Mouse (Mus musculus): ENCODE results near the gene Tab1. TPM values are rescaled to one million over a fixed set of nuclear protein-coding genes. Genes with fewer than 3 reads are reported as not detected.

Gene Tab1
- polyA plus RNA-seq, 1 experiment from 2014 or later, result 36.7 TPM

DNA sequence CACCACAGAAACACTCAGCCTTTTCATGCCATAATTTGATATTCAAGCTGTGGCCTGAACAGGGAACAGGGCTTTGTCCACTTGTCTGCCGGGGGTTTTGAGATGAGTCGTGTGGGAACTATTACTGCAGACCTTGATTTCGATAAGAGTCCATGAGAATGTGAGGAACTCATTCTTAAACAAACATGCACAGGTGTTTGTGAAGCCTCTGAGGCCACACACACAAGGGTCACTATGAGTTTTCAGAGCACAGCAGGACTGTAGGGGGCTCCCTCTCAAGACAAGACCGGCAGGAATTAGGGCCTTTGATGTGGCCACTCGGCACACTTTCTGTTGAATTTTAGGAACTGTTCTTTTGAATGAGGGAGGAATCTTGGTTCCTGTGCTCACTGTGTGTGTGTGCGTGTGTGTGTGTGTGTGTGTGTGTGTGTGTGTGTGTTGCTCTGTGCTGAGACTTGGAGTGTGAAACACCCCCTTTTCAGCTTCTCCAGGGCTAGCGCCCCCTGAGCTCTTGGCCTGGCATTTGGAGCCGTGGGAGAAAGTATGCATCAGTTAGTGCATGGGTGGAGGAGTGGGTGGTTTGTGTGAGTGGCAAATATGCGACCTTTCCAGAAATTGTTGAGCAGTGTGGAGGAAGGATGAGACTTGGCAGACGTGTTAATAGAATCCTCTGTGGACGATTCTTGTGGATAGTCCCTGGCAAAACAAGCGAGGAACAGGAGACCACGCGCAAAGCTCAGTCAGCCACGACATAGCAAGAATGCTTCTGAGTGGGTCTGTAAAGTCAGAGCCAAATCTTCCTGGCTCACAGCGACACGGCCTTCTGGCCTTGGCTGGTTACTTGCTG is 5.2 kb downstream of the Tab1 start:
- Histone ChIP-seq H3K27ac (ENCODE audit: low read depth, low read length) (no peak overlapping the region), H3K4me3 (ENCODE audit: low read depth, low read length) (no peak overlapping the region), H3K9me3 (ENCODE audit: control insufficient read depth, low read length) (no peaks in the 10 kb centered on the region), H3K4me1 (replicated peaks; ENCODE audit: control insufficient read depth, insufficient read depth, low read length) (peaks cover 11% of the 10 kb centered on the region), H3K27me3 (ENCODE audit: control insufficient read depth, insufficient read depth, low read length) (no peaks in the 10 kb centered on the region), H3K9ac (ENCODE audit: low read length) (no peak overlapping the region), H3K36me3 (ENCODE audit: control insufficient read depth, insufficient read depth, low read length) (no peaks in the 10 kb centered on the region; the same call in 1 of the 2 replicates), H3K4me2 (ENCODE audit: low read depth, low read length, severe bottlenecking) (no peak overlapping the region)
- no peak for ATAC-seq (replicated peaks; ENCODE audit: low FRiP score)
- whole genome bisulfite sequencing, result 78% methylated on average over 17 of the region's 17 CpGs
- no peak for DNase-seq (ENCODE audit: low spot score)

DNA sequence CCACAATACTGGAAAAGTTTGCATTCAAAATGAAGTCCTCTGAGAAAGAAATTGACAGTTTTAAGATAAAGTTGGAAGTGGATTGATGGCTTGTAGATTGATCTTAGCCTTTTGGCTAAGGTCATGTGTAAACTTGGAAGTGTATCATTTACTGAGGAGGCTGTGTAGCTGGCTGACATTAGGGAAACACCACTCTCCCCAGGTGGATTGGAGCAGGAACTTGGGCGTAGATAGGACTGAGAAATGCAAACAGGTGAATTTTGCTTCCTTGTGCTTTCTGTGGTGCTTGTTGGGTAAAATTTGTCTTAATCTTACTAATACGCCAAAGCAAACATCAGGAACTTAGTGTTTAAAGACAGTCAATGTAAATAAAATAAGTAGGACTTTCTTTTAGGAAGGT is 7.4 kb downstream of the Tab1 start:
- peaks cover 2% of the 10 kb centered on the region; the same call in 1 of the 2 replicates for H3K4me1 ChIP-seq (replicated peaks; ENCODE audit: control insufficient read depth, insufficient read depth, low read length)
- 93% methylated on average over 2 of the region's 2 CpGs for WGBS
- H3K27me3 ChIP-seq (ENCODE audit: control insufficient read depth, insufficient read depth, low read length), result no peaks in the 10 kb centered on the region
- DNase-seq (ENCODE audit: low spot score) (no peak), ATAC-seq (replicated peaks; ENCODE audit: low FRiP score) (no peak)
- no peak overlapping the region for H3K9ac ChIP-seq (ENCODE audit: low read length)
- H3K4me3 ChIP-seq (ENCODE audit: low read depth, low read length), result no peak overlapping the region
- no peaks in the 10 kb centered on the region for H3K9me3 ChIP-seq (ENCODE audit: control insufficient read depth, low read length)
- H3K36me3 ChIP-seq (ENCODE audit: control insufficient read depth, insufficient read depth, low read length), result no peaks in the 10 kb centered on the region; the same call in 1 of the 2 replicates
- no peak overlapping the region for H3K4me2 ChIP-seq (ENCODE audit: low read depth, low read length, severe bottlenecking)
- H3K27ac ChIP-seq (ENCODE audit: low read depth, low read length), result no peak overlapping the region

DNA sequence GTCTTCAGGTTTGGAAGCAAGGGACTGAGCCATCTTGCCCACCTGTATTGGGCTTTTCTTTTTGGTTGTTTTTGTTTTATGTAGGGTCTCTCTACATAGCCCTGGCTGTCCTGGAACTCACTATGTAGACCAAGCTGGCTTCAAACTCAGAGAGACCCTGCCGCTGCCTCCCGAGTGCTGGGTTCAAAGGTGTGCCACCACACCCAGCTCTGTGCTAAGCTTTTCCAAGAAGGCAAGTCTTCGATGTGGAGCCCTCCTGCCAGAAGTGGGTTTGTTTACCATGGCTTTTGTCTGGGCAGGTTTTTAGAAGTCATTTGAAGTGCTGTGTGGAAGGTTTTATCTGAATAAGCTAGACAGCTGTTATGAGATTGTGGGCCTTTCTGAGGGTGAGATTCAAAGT is 8.0 kb downstream of the Tab1 start:
- no peak overlapping the region for H3K9ac ChIP-seq (ENCODE audit: low read length)
- no peak overlapping the region for H3K4me3 ChIP-seq (ENCODE audit: low read depth, low read length)
- H3K4me2 ChIP-seq (ENCODE audit: low read depth, low read length, severe bottlenecking), result no peak overlapping the region
- no peak overlapping the region for H3K27ac ChIP-seq (ENCODE audit: low read depth, low read length)
- no peaks in the 10 kb centered on the region; the same call in 1 of the 2 replicates for H3K36me3 ChIP-seq (ENCODE audit: control insufficient read depth, insufficient read depth, low read length)
- no peak for ATAC-seq (replicated peaks; ENCODE audit: low FRiP score)
- WGBS, result 96% methylated on average over 3 of the region's 3 CpGs
- no peaks in the 10 kb centered on the region for H3K27me3 ChIP-seq (ENCODE audit: control insufficient read depth, insufficient read depth, low read length)
- H3K4me1 ChIP-seq (replicated peaks; ENCODE audit: control insufficient read depth, insufficient read depth, low read length), result peaks cover 2% of the 10 kb centered on the region; the same call in 1 of the 2 replicates
- DNase-seq (ENCODE audit: low spot score), result no peak
- no peaks in the 10 kb centered on the region for H3K9me3 ChIP-seq (ENCODE audit: control insufficient read depth, low read length)

DNA sequence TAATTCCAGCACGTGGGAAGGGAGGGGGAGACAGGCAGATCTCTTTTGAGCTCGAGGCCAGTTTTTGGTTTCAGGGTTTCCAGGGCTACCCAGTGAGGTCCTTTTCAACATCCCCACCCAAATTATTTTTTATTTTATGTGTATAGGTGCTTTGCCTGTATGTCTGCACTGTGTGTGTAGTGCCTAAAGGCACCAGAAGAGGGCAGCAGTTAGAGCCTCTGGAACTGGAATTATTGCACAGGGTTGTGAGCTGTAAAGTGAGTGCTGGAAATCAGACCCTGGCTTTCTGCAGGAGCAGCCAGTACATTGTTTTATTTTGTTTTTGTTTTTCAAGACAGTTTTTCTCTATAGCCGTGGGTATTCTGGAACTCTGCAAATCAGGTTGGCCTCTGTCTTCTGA is 9.2 kb downstream of the Tab1 start:
- H3K9ac ChIP-seq (ENCODE audit: low read length), result no peak overlapping the region
- DNase-seq (ENCODE audit: low spot score) (no peak), ATAC-seq (replicated peaks; ENCODE audit: low FRiP score) (no peak)
- peaks cover 2% of the 10 kb centered on the region; the same call in 1 of the 2 replicates for H3K4me1 ChIP-seq (replicated peaks; ENCODE audit: control insufficient read depth, insufficient read depth, low read length)
- 98% methylated on average over 3 of the region's 3 CpGs for WGBS
- H3K36me3 ChIP-seq (ENCODE audit: control insufficient read depth, insufficient read depth, low read length), result no peaks in the 10 kb centered on the region; the same call in 1 of the 2 replicates
- H3K9me3 ChIP-seq (ENCODE audit: control insufficient read depth, low read length), result no peaks in the 10 kb centered on the region
- no peaks in the 10 kb centered on the region for H3K27me3 ChIP-seq (ENCODE audit: control insufficient read depth, insufficient read depth, low read length)
- H3K27ac ChIP-seq (ENCODE audit: low read depth, low read length), result no peak overlapping the region
- no peak overlapping the region for H3K4me2 ChIP-seq (ENCODE audit: low read depth, low read length, severe bottlenecking)
- no peak overlapping the region for H3K4me3 ChIP-seq (ENCODE audit: low read depth, low read length)

DNA sequence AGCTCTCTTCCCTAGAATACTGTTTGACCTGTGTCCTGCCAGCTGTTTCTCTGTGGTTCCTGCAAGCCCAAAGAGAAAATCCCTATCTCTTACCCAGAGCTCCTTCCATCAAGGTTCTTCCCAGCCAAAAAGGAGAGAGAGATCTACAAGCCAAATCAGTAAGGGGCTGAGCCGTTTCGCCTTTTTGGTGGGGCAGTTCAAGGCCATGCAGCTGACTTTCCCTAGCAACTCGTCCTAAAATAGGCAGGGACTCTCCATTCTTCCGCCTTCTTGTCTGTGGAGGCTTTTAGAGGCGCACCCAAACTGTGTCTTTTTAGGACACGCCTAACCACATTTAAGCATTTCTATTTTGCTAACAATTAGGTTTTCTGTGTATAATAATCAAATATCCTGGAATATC is 10.8 kb downstream of the Tab1 start:
- H3K36me3 ChIP-seq (ENCODE audit: control insufficient read depth, insufficient read depth, low read length), result no peaks in the 10 kb centered on the region; the same call in 1 of the 2 replicates

DNA sequence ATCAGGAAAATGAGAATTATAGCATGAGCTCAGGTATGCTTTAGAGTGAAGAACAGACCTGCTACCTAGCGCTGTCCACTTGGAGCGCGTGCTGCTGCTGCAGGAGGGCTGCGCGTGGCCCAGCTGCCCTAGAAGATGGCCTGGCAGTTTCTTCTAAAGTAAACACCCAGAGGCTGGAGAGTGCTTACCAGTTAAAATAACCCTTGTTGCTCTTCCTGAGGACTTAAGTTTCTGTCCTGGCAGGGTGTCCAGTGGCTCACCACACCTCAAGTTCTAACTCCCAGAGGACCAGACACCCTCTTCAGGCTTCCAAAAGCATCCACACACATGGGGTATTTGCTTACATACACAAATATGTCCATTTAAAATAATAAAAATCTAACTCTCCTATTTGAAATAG is 12.5 kb downstream of the Tab1 start:
- ATAC-seq (replicated peaks; ENCODE audit: low FRiP score) (no peak), DNase-seq (ENCODE audit: low spot score) (no peak)
- no peak overlapping the region for H3K4me3 ChIP-seq (ENCODE audit: low read depth, low read length)
- H3K4me2 ChIP-seq (ENCODE audit: low read depth, low read length, severe bottlenecking), result no peak overlapping the region
- no peaks in the 10 kb centered on the region for H3K27me3 ChIP-seq (ENCODE audit: control insufficient read depth, insufficient read depth, low read length)
- no peaks in the 10 kb centered on the region for H3K4me1 ChIP-seq (replicated peaks; ENCODE audit: control insufficient read depth, insufficient read depth, low read length)
- H3K36me3 ChIP-seq (ENCODE audit: control insufficient read depth, insufficient read depth, low read length), result no peaks in the 10 kb centered on the region; the same call in 1 of the 2 replicates
- no peak overlapping the region for H3K27ac ChIP-seq (ENCODE audit: low read depth, low read length)
- H3K9ac ChIP-seq (ENCODE audit: low read length), result no peak overlapping the region
- WGBS, result 95% methylated on average over 5 of the region's 5 CpGs
- no peaks in the 10 kb centered on the region for H3K9me3 ChIP-seq (ENCODE audit: control insufficient read depth, low read length)

More for the DNA sequence above, 10.8 kb downstream of the Tab1 start:
- no peak overlapping the region for H3K9ac ChIP-seq (ENCODE audit: low read length)
- H3K4me1 ChIP-seq (replicated peaks; ENCODE audit: control insufficient read depth, insufficient read depth, low read length), result no peaks in the 10 kb centered on the region
- no peak for DNase-seq (ENCODE audit: low spot score)
- 95% methylated on average over 6 of the region's 6 CpGs for WGBS
- no peak overlapping the region for H3K27ac ChIP-seq (ENCODE audit: low read depth, low read length)
- H3K4me3 ChIP-seq (ENCODE audit: low read depth, low read length), result no peak overlapping the region
- H3K9me3 ChIP-seq (ENCODE audit: control insufficient read depth, low read length), result no peaks in the 10 kb centered on the region
- H3K4me2 ChIP-seq (ENCODE audit: low read depth, low read length, severe bottlenecking), result no peak overlapping the region
- no peak for ATAC-seq (replicated peaks; ENCODE audit: low FRiP score)
- no peaks in the 10 kb centered on the region for H3K27me3 ChIP-seq (ENCODE audit: control insufficient read depth, insufficient read depth, low read length)

DNA sequence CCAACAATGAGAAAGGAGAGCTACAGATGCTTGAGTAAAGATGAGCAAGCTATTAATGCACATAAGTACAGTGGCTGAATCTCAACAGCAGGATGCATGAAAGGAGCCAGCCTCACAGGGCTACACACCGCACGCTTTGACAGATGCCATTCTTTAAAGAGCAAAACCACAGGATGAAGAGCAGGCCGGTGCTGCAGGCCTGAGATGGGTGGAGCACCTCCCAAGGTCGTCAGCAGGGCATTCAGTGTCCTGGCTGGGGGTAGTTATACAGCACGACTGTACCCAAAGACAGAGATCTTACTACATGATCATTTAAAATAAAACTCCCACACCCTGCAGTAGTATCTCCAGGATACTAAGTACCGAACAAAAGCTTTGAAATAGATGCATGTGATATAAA is 13.2 kb downstream of the Tab1 start:
- H3K4me1 ChIP-seq (replicated peaks; ENCODE audit: control insufficient read depth, insufficient read depth, low read length), result no peaks in the 10 kb centered on the region
- H3K9me3 ChIP-seq (ENCODE audit: control insufficient read depth, low read length), result no peaks in the 10 kb centered on the region
- WGBS, result 72% methylated on average over 6 of the region's 6 CpGs
- no peaks in the 10 kb centered on the region for H3K27me3 ChIP-seq (ENCODE audit: control insufficient read depth, insufficient read depth, low read length)
- ATAC-seq (replicated peaks; ENCODE audit: low FRiP score) (no peak), DNase-seq (ENCODE audit: low spot score) (no peak)
- H3K4me2 ChIP-seq (ENCODE audit: low read depth, low read length, severe bottlenecking), result no peak overlapping the region
- H3K9ac ChIP-seq (ENCODE audit: low read length), result no peak overlapping the region
- H3K36me3 ChIP-seq (ENCODE audit: control insufficient read depth, insufficient read depth, low read length), result no peaks in the 10 kb centered on the region; the same call in 1 of the 2 replicates
- no peak overlapping the region for H3K4me3 ChIP-seq (ENCODE audit: low read depth, low read length)
- H3K27ac ChIP-seq (ENCODE audit: low read depth, low read length), result no peak overlapping the region

DNA sequence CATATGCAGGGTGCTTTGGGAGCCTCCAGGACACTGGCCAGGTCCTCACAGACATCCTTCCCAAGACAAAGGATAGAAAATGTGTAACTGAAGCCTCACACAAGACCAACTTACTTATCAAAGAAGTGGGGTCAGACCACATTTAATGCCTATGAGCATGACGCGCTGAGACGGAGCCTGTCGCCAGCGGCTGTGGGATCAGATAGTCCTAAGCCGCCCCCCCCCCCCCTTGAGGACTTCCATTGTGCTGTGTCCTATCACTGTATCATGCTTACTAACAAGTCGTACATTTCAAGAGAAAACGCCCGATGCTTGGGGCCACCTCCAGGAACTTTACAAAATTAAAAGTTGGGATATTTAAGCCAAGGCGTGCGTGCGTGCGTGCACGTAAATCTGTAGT is 14.2 kb downstream of the Tab1 start:
- 93% methylated on average over 14 of the region's 14 CpGs for WGBS
- Histone ChIP-seq H3K4me2 (ENCODE audit: low read depth, low read length, severe bottlenecking) (no peak overlapping the region), H3K36me3 (ENCODE audit: control insufficient read depth, insufficient read depth, low read length) (no peaks in the 10 kb centered on the region; the same call in 1 of the 2 replicates), H3K9me3 (ENCODE audit: control insufficient read depth, low read length) (no peaks in the 10 kb centered on the region), H3K4me1 (replicated peaks; ENCODE audit: control insufficient read depth, insufficient read depth, low read length) (no peaks in the 10 kb centered on the region), H3K4me3 (ENCODE audit: low read depth, low read length) (no peak overlapping the region), H3K27me3 (ENCODE audit: control insufficient read depth, insufficient read depth, low read length) (no peaks in the 10 kb centered on the region), H3K9ac (ENCODE audit: low read length) (no peak overlapping the region), H3K27ac (ENCODE audit: low read depth, low read length) (no peak overlapping the region)
- DNase-seq (ENCODE audit: low spot score) (no peak), ATAC-seq (replicated peaks; ENCODE audit: low FRiP score) (no peak)

DNA sequence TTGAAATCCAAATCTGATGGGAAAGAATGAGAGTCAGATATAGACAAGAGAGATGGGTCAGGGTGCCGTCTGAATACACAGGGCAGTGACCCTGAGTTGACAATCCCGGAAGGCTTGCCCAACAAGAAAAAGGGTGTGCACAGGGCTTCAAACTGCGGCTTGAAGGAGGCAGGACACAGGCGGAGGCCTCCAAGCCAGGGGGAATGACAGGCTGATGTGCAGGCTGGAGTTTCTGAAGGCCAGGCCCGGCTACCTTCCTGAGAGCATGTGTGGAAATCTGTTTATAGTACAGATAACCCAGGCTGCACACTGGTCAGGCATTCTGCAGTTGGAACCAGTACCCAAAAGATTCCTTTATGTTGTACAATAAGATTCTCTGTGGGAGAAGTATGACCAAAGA is 14.6 kb downstream of the Tab1 start:
- DNase-seq (ENCODE audit: low spot score), result no peak
- no peaks in the 10 kb centered on the region; the same call in 1 of the 2 replicates for H3K36me3 ChIP-seq (ENCODE audit: control insufficient read depth, insufficient read depth, low read length)
- no peaks in the 10 kb centered on the region for H3K9me3 ChIP-seq (ENCODE audit: control insufficient read depth, low read length)
- no peak overlapping the region for H3K9ac ChIP-seq (ENCODE audit: low read length)
- H3K4me1 ChIP-seq (replicated peaks; ENCODE audit: control insufficient read depth, insufficient read depth, low read length), result no peaks in the 10 kb centered on the region
- H3K4me2 ChIP-seq (ENCODE audit: low read depth, low read length, severe bottlenecking), result no peak overlapping the region
- H3K27ac ChIP-seq (ENCODE audit: low read depth, low read length), result no peak overlapping the region
- H3K27me3 ChIP-seq (ENCODE audit: control insufficient read depth, insufficient read depth, low read length), result no peaks in the 10 kb centered on the region
- no peak for ATAC-seq (replicated peaks; ENCODE audit: low FRiP score)
- WGBS, result 86% methylated on average over 5 of the region's 5 CpGs
- H3K4me3 ChIP-seq (ENCODE audit: low read depth, low read length), result no peak overlapping the region
